Mouse (Mus musculus) embryonic facial prominence, embryonic 10.5 days (tissue): ENCODE measurements around the gene Fxyd1. TPM values are rescaled to one million over a fixed set of nuclear protein-coding genes. Genes with fewer than 3 reads are reported as not detected.

Experiments
- DNase-seq: peaks from one replicate; pipeline ENCODE4 v3.0.0-alpha.2; 2017; ENCODE audit warnings: low spot score
- H3K27ac ChIP-seq: fragments of 300-500 bp; sonication (generic); replicated peaks from 2 replicates; pipeline ENCODE4 v1.5.1; 2016; ENCODE audit warnings: mild to moderate bottlenecking
- H3K27me3 ChIP-seq: fragments of 300-500 bp; sonication (generic); replicated peaks from 2 replicates; pipeline ENCODE4 v1.6.1; 2016; ENCODE audit warnings: low read depth, mild to moderate bottlenecking; ENCODE audit not compliant: poor library complexity, severe bottlenecking
- H3K36me3 ChIP-seq: fragments of 300-500 bp; sonication (generic); replicated peaks from 2 replicates; pipeline ENCODE4 v1.6.1; 2016; ENCODE audit warnings: mild to moderate bottlenecking, moderate library complexity
- H3K4me1 ChIP-seq: fragments of 300-500 bp; sonication (generic); 2 replicates; pipeline ENCODE4 v1.6.1; 2016
- H3K4me3 ChIP-seq: fragments of 300-500 bp; sonication (generic); 2 replicates; pipeline ENCODE4 v1.5.1; 2016; ENCODE audit warnings: mild to moderate bottlenecking, moderate library complexity
- H3K9me3 ChIP-seq: fragments of 300-500 bp; sonication (generic); 2 replicates; pipeline ENCODE4 v1.6.1; 2016; ENCODE audit warnings: mild to moderate bottlenecking
- WGBS: fragments of 180-500 bp; shearing (Covaris S2); methylation state at CpG from one replicate; pipeline ENCODE4 v1.1.7; 2016; 5-methylcytosine and 5-hydroxymethylcytosine counted together
- polyA plus RNA-seq: library from polyadenylated mRNA; unstranded; fragments of >200 nt; fragmentation: Nextera tagmentation; extraction: Ambion mirVana; gene quantifications from 2 replicates; pipeline ENCODE4 v1.2.1, GENCODE M21; 2016

Fxyd1 gene
- polyA plus RNA-seq, 1 experiment from 2014 or later, result 12.2 TPM

- Histone ChIP-seq H3K36me3 (no peaks in the 10 kb centered on the region), H3K27ac (no peak overlapping the region), H3K9me3 (no peaks in the 10 kb centered on the region), H3K4me3 (peak overlapping the region; percentile 47; the same call in 1 of the 2 replicates), H3K4me1 (peaks cover 52% of the 10 kb centered on the region), H3K27me3 (peaks cover 93% of the 10 kb centered on the region)
- 22% methylated on average over 5 of the region's 5 CpGs for WGBS
- peak; percentile 26 for DNase-seq
These were observed 7.7 kb downstream of the Fxyd1 start for GRCm38 (mm10) chr7:31049135-31049845.

GRCm38 (mm10) chr7:31042431-31042910 lies 14.5 kb downstream of the Fxyd1 start, which contains the start of gene Fxyd5:
Gene Fxyd5, minus strand, starts transcription at chr7:31042481.
- H3K9me3 ChIP-seq, result no peaks in the 10 kb centered on the region
- peaks cover 75% of the 10 kb centered on the region for H3K27me3 ChIP-seq
- H3K27ac ChIP-seq, result 0 out of 2 replicates have a peak within 1 kb of the TSS, but pooled peaks have one; percentile 30
- DNase-seq, result no peak
- H3K36me3 ChIP-seq, result no peaks in the 10 kb centered on the region
- peak within 1 kb of the TSS; percentile 47 for H3K4me3 ChIP-seq
- WGBS, result 38% methylated on average over 10 of the region's 10 CpGs
- H3K4me1 ChIP-seq, result peaks cover 12% of the 10 kb centered on the region

- Histone ChIP-seq H3K27ac (0 out of 2 replicates have a peak overlapping the region, but pooled peaks have one; percentile 30), H3K36me3 (no peaks in the 10 kb centered on the region), H3K9me3 (no peaks in the 10 kb centered on the region), H3K4me3 (peak overlapping the region; percentile 47), H3K27me3 (peaks cover 69% of the 10 kb centered on the region), H3K4me1 (peaks cover 12% of the 10 kb centered on the region)
- WGBS, result 3% methylated on average over 28 of the region's 28 CpGs
- peak; percentile 30 for DNase-seq
These were observed 15.2 kb downstream of the Fxyd1 start for GRCm38 (mm10) chr7:31041662-31042315.

- no peak for DNase-seq
- peaks cover 12% of the 10 kb centered on the region for H3K4me1 ChIP-seq
- WGBS, result 34% methylated on average over 8 of the region's 8 CpGs
- H3K4me3 ChIP-seq, result peak overlapping the region; percentile 47; the same call in 1 of the 2 replicates
- H3K27me3 ChIP-seq, result peaks cover 64% of the 10 kb centered on the region
- H3K36me3 ChIP-seq, result no peaks in the 10 kb centered on the region
- H3K9me3 ChIP-seq, result no peaks in the 10 kb centered on the region
- H3K27ac ChIP-seq, result no peak overlapping the region
These were observed 16.0 kb downstream of the Fxyd1 start for GRCm38 (mm10) chr7:31041023-31041407.

GRCm38 (mm10) chr7:31040281-31041022 lies 16.5 kb downstream of the Fxyd1 start:
- H3K4me1 ChIP-seq, result peaks cover 12% of the 10 kb centered on the region
- H3K9me3 ChIP-seq, result no peaks in the 10 kb centered on the region
- WGBS, result 81% methylated on average over 12 of the region's 12 CpGs
- no peak overlapping the region for H3K4me3 ChIP-seq
- no peak for DNase-seq
- no peak overlapping the region for H3K27ac ChIP-seq
- H3K27me3 ChIP-seq, result peaks cover 62% of the 10 kb centered on the region
- H3K36me3 ChIP-seq, result no peaks in the 10 kb centered on the region

GRCm38 (mm10) chr7:31039011-31039410 lies 18.0 kb downstream of the Fxyd1 start:
- peaks cover 12% of the 10 kb centered on the region for H3K4me1 ChIP-seq
- no peaks in the 10 kb centered on the region for H3K36me3 ChIP-seq
- WGBS, result 90% methylated on average over 4 of the region's 4 CpGs
- H3K27me3 ChIP-seq, result peaks cover 47% of the 10 kb centered on the region
- no peak for DNase-seq
- H3K4me3 ChIP-seq, result no peak overlapping the region
- H3K9me3 ChIP-seq, result no peaks in the 10 kb centered on the region
- H3K27ac ChIP-seq, result no peak overlapping the region

- Histone ChIP-seq H3K4me1 (peaks cover 12% of the 10 kb centered on the region), H3K4me3 (no peak overlapping the region), H3K36me3 (no peaks in the 10 kb centered on the region), H3K9me3 (no peaks in the 10 kb centered on the region), H3K27ac (no peak overlapping the region), H3K27me3 (peaks cover 34% of the 10 kb centered on the region)
- 74% methylated on average over 2 of the region's 2 CpGs for whole genome bisulfite sequencing
- DNase-seq, result no peak
These were observed 19.3 kb downstream of the Fxyd1 start for GRCm38 (mm10) chr7:31037675-31038074.

- WGBS, result 83% methylated on average over 7 of the region's 7 CpGs
- no peak for DNase-seq
- Histone ChIP-seq H3K27me3 (peaks cover 26% of the 10 kb centered on the region), H3K27ac (no peak overlapping the region), H3K4me1 (peaks cover 6% of the 10 kb centered on the region), H3K4me3 (no peak overlapping the region), H3K36me3 (no peaks in the 10 kb centered on the region), H3K9me3 (no peaks in the 10 kb centered on the region)
These were observed 20.1 kb downstream of the Fxyd1 start for GRCm38 (mm10) chr7:31036917-31037316.

GRCm38 (mm10) chr7:31035291-31035690 lies 21.7 kb downstream of the Fxyd1 start:
- Histone ChIP-seq H3K9me3 (no peaks in the 10 kb centered on the region), H3K4me3 (no peak overlapping the region), H3K4me1 (no peaks in the 10 kb centered on the region), H3K36me3 (no peaks in the 10 kb centered on the region), H3K27ac (no peak overlapping the region), H3K27me3 (peaks cover 10% of the 10 kb centered on the region)
- no peak for DNase-seq
- WGBS, result 83% methylated on average over 11 of the region's 11 CpGs

GRCm38 (mm10) chr7:31034789-31035188 lies 22.2 kb downstream of the Fxyd1 start:
- DNase-seq, result peak; percentile 14
- no peak overlapping the region for H3K4me3 ChIP-seq
- H3K9me3 ChIP-seq, result no peaks in the 10 kb centered on the region
- peaks cover 6% of the 10 kb centered on the region; the same call in 1 of the 2 replicates for H3K27me3 ChIP-seq
- no peaks in the 10 kb centered on the region for H3K36me3 ChIP-seq
- 69% methylated on average over 11 of the region's 11 CpGs for WGBS
- H3K27ac ChIP-seq, result no peak overlapping the region
- H3K4me1 ChIP-seq, result no peaks in the 10 kb centered on the region

- H3K36me3 ChIP-seq, result no peaks in the 10 kb centered on the region
- 70% methylated on average over 9 of the region's 9 CpGs for WGBS
- H3K4me3 ChIP-seq, result no peak overlapping the region
- no peak for DNase-seq
- no peaks in the 10 kb centered on the region for H3K9me3 ChIP-seq
- H3K27me3 ChIP-seq, result no peaks in the 10 kb centered on the region
- no peaks in the 10 kb centered on the region for H3K4me1 ChIP-seq
- no peak overlapping the region for H3K27ac ChIP-seq
These were observed 23.4 kb downstream of the Fxyd1 start for GRCm38 (mm10) chr7:31033409-31034165.

GRCm38 (mm10) chr7:31031731-31032130 lies 25.3 kb downstream of the Fxyd1 start:
- Histone ChIP-seq H3K4me3 (no peak overlapping the region), H3K27me3 (no peaks in the 10 kb centered on the region), H3K9me3 (no peaks in the 10 kb centered on the region), H3K27ac (no peak overlapping the region), H3K36me3 (no peaks in the 10 kb centered on the region), H3K4me1 (no peaks in the 10 kb centered on the region)
- 84% methylated on average over 7 of the region's 7 CpGs for WGBS
- DNase-seq, result no peak
